Mouse (Mus musculus): Measurements from ENCODE around the gene Dpm1. TPM values are rescaled to one million over a fixed set of nuclear protein-coding genes. Genes with fewer than 3 reads are reported as not detected.
A peak's percentile ranks its signal among the peaks of the same experiment; 100 is the strongest.

The Dpm1 gene
- total RNA-seq, 2 experiments from 2014 or later = 37.8 to 113 TPM

GRCm38 (mm10) chr2:168230773-168231470 lies 531 bp upstream of the Dpm1 start:
- no peak for ATAC-seq (replicated peaks; ENCODE audit: low FRiP score, poor library complexity, severe bottlenecking)

GRCm38 (mm10) chr2:168229116-168230025 lies 1.0 kb downstream of the Dpm1 start:
- ATAC-seq (replicated peaks; ENCODE audit: low FRiP score, poor library complexity, severe bottlenecking) = peak; percentile 72

GRCm38 (mm10) chr2:168223326-168223725 lies 7.1 kb downstream of the Dpm1 start:
- ATAC-seq (replicated peaks; ENCODE audit: low FRiP score, poor library complexity, severe bottlenecking) = no peak

- ATAC-seq (replicated peaks; ENCODE audit: low FRiP score, poor library complexity, severe bottlenecking) = no peak
Observed at GRCm38 (mm10) chr2:168213788-168214397, 16.5 kb downstream of the Dpm1 start.

- ATAC-seq (replicated peaks; ENCODE audit: low FRiP score, poor library complexity, severe bottlenecking) = no peak
Observed at GRCm38 (mm10) chr2:168207883-168208282, 22.5 kb downstream of the Dpm1 start.

GRCm38 (mm10) chr2:168206725-168207644 lies 23.4 kb downstream of the Dpm1 start, which contains the start of gene Adnp:
Gene Adnp, minus strand, starts transcription at chr2:168207112.
- peak; percentile 92 for ATAC-seq (replicated peaks; ENCODE audit: low FRiP score, poor library complexity, severe bottlenecking)

- ATAC-seq (replicated peaks; ENCODE audit: low FRiP score, poor library complexity, severe bottlenecking) = 0 out of 2 replicates have a peak, but pooled peaks have one; percentile 4
Observed at GRCm38 (mm10) chr2:168205681-168206631, 24.4 kb downstream of the Dpm1 start.

- ATAC-seq (replicated peaks; ENCODE audit: low FRiP score, poor library complexity, severe bottlenecking) = peak; percentile 74
Observed at GRCm38 (mm10) chr2:168205265-168205664, 25.1 kb downstream of the Dpm1 start.

- ATAC-seq (replicated peaks; ENCODE audit: low FRiP score, poor library complexity, severe bottlenecking) = no peak
Observed at GRCm38 (mm10) chr2:168204476-168204999, 25.9 kb downstream of the Dpm1 start.

GRCm38 (mm10) chr2:168200014-168200691 lies 30.2 kb downstream of the Dpm1 start:
- no peak for ATAC-seq (replicated peaks; ENCODE audit: low FRiP score, poor library complexity, severe bottlenecking)

GRCm38 (mm10) chr2:168199476-168199875 lies 30.9 kb downstream of the Dpm1 start:
- ATAC-seq (replicated peaks; ENCODE audit: low FRiP score, poor library complexity, severe bottlenecking) = 0 out of 2 replicates have a peak, but pooled peaks have one; percentile 18

- no peak for ATAC-seq (replicated peaks; ENCODE audit: low FRiP score, poor library complexity, severe bottlenecking)
Observed at GRCm38 (mm10) chr2:168198421-168198820, 32.0 kb downstream of the Dpm1 start.

GRCm38 (mm10) chr2:168195721-168196120 lies 34.7 kb downstream of the Dpm1 start:
- no peak for ATAC-seq (replicated peaks; ENCODE audit: low FRiP score, poor library complexity, severe bottlenecking)

GRCm38 (mm10) chr2:168193685-168194084 lies 36.7 kb downstream of the Dpm1 start:
- ATAC-seq (replicated peaks; ENCODE audit: low FRiP score, poor library complexity, severe bottlenecking) = no peak

GRCm38 (mm10) chr2:168191856-168192255 lies 38.5 kb downstream of the Dpm1 start:
- no peak for ATAC-seq (replicated peaks; ENCODE audit: low FRiP score, poor library complexity, severe bottlenecking)

- ATAC-seq (replicated peaks; ENCODE audit: low FRiP score, poor library complexity, severe bottlenecking) = no peak
Observed at GRCm38 (mm10) chr2:168175946-168176345, 54.4 kb downstream of the Dpm1 start.

- ATAC-seq (replicated peaks; ENCODE audit: low FRiP score, poor library complexity, severe bottlenecking) = peak; percentile 96
Observed at GRCm38 (mm10) chr2:168170167-168170685, 60.2 kb downstream of the Dpm1 start.
